Mouse (Mus musculus) heart, postnatal 0 days (tissue): ENCODE measurements around the gene Chrm1.

ENCODE experiments used
- CTCF ChIP-seq: IDR thresholded peaks from 2 replicates; pipeline ENCODE4 v1.5.1; 2016; ENCODE audit warnings: antibody characterized with exemption, control low read depth, low read depth
- EP300 ChIP-seq: IDR thresholded peaks from 2 replicates; pipeline ENCODE4 v1.6.1; 2016; ENCODE audit warnings: antibody characterized with exemption, low read depth

GRCm38 (mm10) chr19:8679031-8679779 is 15.6 kb downstream of the Chrm1 start:
- TF ChIP-seq EP300 (no peak), CTCF (no peak)
